Comparison of ENCODE assay signal across 17 mouse cellular contexts in genomic region chr13:37364351-37364750, GRCm38 (mm10).
"Had no signal": no experiment of that assay in that cellular context is flagged by ENCODE, and none has a peak within 500 bp of the region (broad histone marks: within the 10 kb centered on the region; RNA-seq: fewer than 3 reads in every experiment).

No protein-coding gene starts in this region.

- H3K4me3 ChIP-seq: kidney, embryonic 15.5 days; liver, embryonic 13.5 days; neural tube, embryonic 12.5 days; neural tube, embryonic 15.5 days had no signal

- H3K27ac ChIP-seq: kidney, embryonic 15.5 days; liver, embryonic 13.5 days; neural tube, embryonic 12.5 days; neural tube, embryonic 15.5 days; stomach, postnatal 0 days had no signal

- DNase-seq: kidney, adult 8-10 months; kidney, postnatal 10 days; kidney, postnatal 36 days; liver, embryonic 13.5 days; lung, adult 2 months; lung, postnatal 14 days; lung, postnatal 4 days; midbrain, embryonic 14.5 days; retina, postnatal 1 day; right cerebral cortex, postnatal 4 days; thymus, adult 2 months; thymus, postnatal 14 days; thymus, postnatal 4 days had no signal
